Mouse (Mus musculus): Measurements from ENCODE around the gene Cxcl16.
A peak's percentile ranks its signal among the peaks of the same experiment; 100 is the strongest.
"Not testable (repeated sequence)": the region's sequence is repeated elsewhere in the genome, so short reads cannot be mapped to it uniquely, and the experiment has no call there.

Cxcl16 gene

GRCm38 (mm10) chr11:70459601-70460101 is at the start of gene Cxcl16:
Cxcl16 (minus strand) TSS chr11:70459984.
- no peak for DNase-seq (ENCODE audit: extremely low read depth, low read depth)

GRCm38 (mm10) chr11:70506962-70507515 is 47.3 kb upstream of the Cxcl16 start:
- DNase-seq (ENCODE audit: extremely low read depth, low read depth): no peak

- peak; percentile 52 for DNase-seq (ENCODE audit: extremely low read depth, low read depth)
Measured at GRCm38 (mm10) chr11:70506385-70506784, 46.6 kb upstream of the Cxcl16 start.

- peak; percentile 17 for DNase-seq (ENCODE audit: extremely low read depth, low read depth)
Measured at GRCm38 (mm10) chr11:70504970-70505369, 45.2 kb upstream of the Cxcl16 start, which contains the start of gene Tm4sf5. Tm4sf5 (plus strand) TSS chr11:70505244.

- DNase-seq (ENCODE audit: extremely low read depth, low read depth): no peak
Measured at GRCm38 (mm10) chr11:70502018-70502417, 42.2 kb upstream of the Cxcl16 start.

- no peak for DNase-seq (ENCODE audit: extremely low read depth, low read depth)
Measured at GRCm38 (mm10) chr11:70500476-70500812, 40.7 kb upstream of the Cxcl16 start.

- DNase-seq (ENCODE audit: extremely low read depth, low read depth): no peak
Measured at GRCm38 (mm10) chr11:70499566-70500475, 40.0 kb upstream of the Cxcl16 start.

GRCm38 (mm10) chr11:70489684-70490083 is 29.9 kb upstream of the Cxcl16 start:
- peak; percentile 15 for DNase-seq (ENCODE audit: extremely low read depth, low read depth)

- no peak for DNase-seq (ENCODE audit: extremely low read depth, low read depth)
Measured at GRCm38 (mm10) chr11:70489138-70489537, 29.4 kb upstream of the Cxcl16 start.

- no peak for DNase-seq (ENCODE audit: extremely low read depth, low read depth)
Measured at GRCm38 (mm10) chr11:70487816-70488215, 28.0 kb upstream of the Cxcl16 start.

- DNase-seq (ENCODE audit: extremely low read depth, low read depth): no peak
Measured at GRCm38 (mm10) chr11:70485498-70485897, 25.7 kb upstream of the Cxcl16 start.

GRCm38 (mm10) chr11:70474872-70475534 is 15.2 kb upstream of the Cxcl16 start:
- DNase-seq (ENCODE audit: extremely low read depth, low read depth): no peak

GRCm38 (mm10) chr11:70473291-70473690 is 13.5 kb upstream of the Cxcl16 start:
- not testable (repeated sequence) for DNase-seq (ENCODE audit: extremely low read depth, low read depth)

- no peak for DNase-seq (ENCODE audit: extremely low read depth, low read depth)
Measured at GRCm38 (mm10) chr11:70472716-70473115, 12.9 kb upstream of the Cxcl16 start.

GRCm38 (mm10) chr11:70469764-70470163 is 10.0 kb upstream of the Cxcl16 start:
- no peak for DNase-seq (ENCODE audit: extremely low read depth, low read depth)

- no peak for DNase-seq (ENCODE audit: extremely low read depth, low read depth)
Measured at GRCm38 (mm10) chr11:70467902-70468619, 8.3 kb upstream of the Cxcl16 start.

GRCm38 (mm10) chr11:70465824-70466223 is 6.0 kb upstream of the Cxcl16 start:
- no peak for DNase-seq (ENCODE audit: extremely low read depth, low read depth)

GRCm38 (mm10) chr11:70465211-70465610 is 5.4 kb upstream of the Cxcl16 start:
- DNase-seq (ENCODE audit: extremely low read depth, low read depth): no peak

GRCm38 (mm10) chr11:70463970-70464369 is 4.2 kb upstream of the Cxcl16 start:
- DNase-seq (ENCODE audit: extremely low read depth, low read depth): no peak

- no peak for DNase-seq (ENCODE audit: extremely low read depth, low read depth)
Measured at GRCm38 (mm10) chr11:70458688-70459600, 840 bp downstream of the Cxcl16 start, which contains the start of gene Zmynd15. Zmynd15 (plus strand) TSS chr11:70459433.
